Mouse (Mus musculus) myocyte (in vitro differentiated cells): ENCODE results near the gene Pglyrp2.

Experiments
- E2F4 ChIP-seq: IDR thresholded peaks from one replicate; pipeline ENCODE4 v1.6.1; 2011; ENCODE audit warnings: mild to moderate bottlenecking, control low read depth, moderate library complexity; ENCODE audit not compliant: insufficient read depth
- MYOG ChIP-seq, 3 experiments: IDR thresholded peaks; one replicate each; pipeline ENCODE4 v1.6.1; 2011; ENCODE audit warnings: control low read depth in 2 of 3, low read depth in 2 of 3, mild to moderate bottlenecking in 2 of 3; ENCODE audit not compliant: insufficient read length in 2 of 3, control insufficient read depth in 1 of 3, insufficient read depth in 1 of 3
- POLR2A ChIP-seq: IDR thresholded peaks from one replicate; pipeline ENCODE4 v1.6.1; 2011; ENCODE audit warnings: low read depth, mild to moderate bottlenecking, control low read depth, moderate library complexity; ENCODE audit not compliant: insufficient read length
- POLR2AphosphoS2 ChIP-seq: IDR thresholded peaks from one replicate; pipeline ENCODE4 v1.6.1; 2011; ENCODE audit warnings: low read depth, control low read depth; ENCODE audit not compliant: insufficient read length
- REST ChIP-seq: IDR thresholded peaks from one replicate; pipeline ENCODE4 v1.6.1; 2011; ENCODE audit warnings: mild to moderate bottlenecking, control low read depth, moderate library complexity; ENCODE audit not compliant: insufficient read depth, insufficient read length
- TCF12 ChIP-seq: IDR thresholded peaks from one replicate; pipeline ENCODE4 v1.6.1; 2011; ENCODE audit warnings: mild to moderate bottlenecking, control low read depth; ENCODE audit not compliant: poor library complexity, insufficient read depth, severe bottlenecking
- USF1 ChIP-seq: IDR thresholded peaks from one replicate; pipeline ENCODE4 v1.6.1; 2011; ENCODE audit warnings: low read depth, mild to moderate bottlenecking, control low read depth, moderate library complexity

GRCm38 (mm10) chr17:32437106-32437505 lies 13.1 kb upstream of the Pglyrp2 start:
- no peak for TF ChIP-seq E2F4
- no peak for TF ChIP-seq USF1
- no peak for TF ChIP-seq REST
- TF ChIP-seq MYOG (IDR thresholded peaks at IDR 0.05; ENCODE audit: control insufficient read depth in 1 of 3, insufficient read depth in 1 of 3, insufficient read length in 2 of 3, low read depth in 2 of 3), result no peak
- TF ChIP-seq TCF12, result no peak
- no peak for TF ChIP-seq POLR2A
- no peak for TF ChIP-seq POLR2AphosphoS2
